Mouse (Mus musculus): ENCODE data around the gene Ddc.

DNA sequence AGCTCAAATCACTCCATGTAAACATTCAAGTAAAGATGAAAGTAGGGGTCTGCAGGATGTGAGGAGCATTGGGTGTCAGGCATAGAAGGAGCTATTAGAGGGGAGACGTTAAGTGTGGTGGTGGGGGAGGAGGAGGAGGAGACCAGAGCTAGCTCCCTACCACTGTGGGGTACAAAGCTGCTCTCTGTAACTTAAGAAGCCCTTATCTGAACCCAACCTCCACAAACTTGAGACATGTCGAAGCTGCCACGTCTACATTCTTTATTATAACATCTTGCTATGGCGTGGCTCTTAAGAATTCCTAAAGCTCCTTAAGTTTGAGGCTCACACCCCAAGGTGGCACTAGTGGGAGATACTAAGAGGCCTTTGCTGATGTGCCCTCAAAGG is 20.1 kb downstream of the Ddc start:
- no peak for TF ChIP-seq EP300 (IDR thresholded peaks at IDR 0.05; ENCODE audit: low read length)
- no peak for TF ChIP-seq CTCF (conservative IDR thresholded peaks at IDR 0.05 in 1 of 2, IDR thresholded peaks at IDR 0.05 in 1 of 2; ENCODE audit: low read depth in 2 of 2, low read length in 2 of 2)
- TF ChIP-seq POLR2A (IDR thresholded peaks at IDR 0.05; ENCODE audit: low read depth, low read length): no peak
- no peak for TF ChIP-seq ZC3H11A (IDR thresholded peaks at IDR 0.05; ENCODE audit: low read depth, low read length)
- no peak for TF ChIP-seq MEF2A (IDR thresholded peaks at IDR 0.05; ENCODE audit: borderline replicate concordance, low read depth, low read length)
- TF ChIP-seq BHLHE40 (IDR thresholded peaks at IDR 0.05; ENCODE audit: low read depth, low read length): no peak
- TF ChIP-seq MAX (IDR thresholded peaks at IDR 0.05; ENCODE audit: low read length): no peak
- no peak for TF ChIP-seq ZKSCAN1 (IDR thresholded peaks at IDR 0.05; ENCODE audit: borderline replicate concordance, low read depth, low read length)
- no peak for TF ChIP-seq TBP (conservative IDR thresholded peaks at IDR 0.05; ENCODE audit: low read depth, low read length)
- no peak for TF ChIP-seq UBTF (IDR thresholded peaks at IDR 0.05; ENCODE audit: low read depth, low read length)
- TF ChIP-seq USF1 (IDR thresholded peaks at IDR 0.05; ENCODE audit: low read depth, low read length): no peak

Measured in CH12.LX (cell line).